Mouse (Mus musculus) v-Abl transformed pro-B cells (cell line): ENCODE data around the gene Pip5k1b.

Experiments
- in situ Hi-C, 2 experiments: fragments of 400-800 bp; cut with MboI; formaldehyde crosslinking; loops; one replicate each; pipeline ENCODE4 v1.15.1; 2025; ENCODE audit not compliant: unreplicated experiment in 2 of 2

Pip5k1b gene

GRCm38 (mm10) chr19:24546153-24546552 is 9.5 kb downstream of the Pip5k1b start:
- in situ Hi-C loops, result no loop called here

DNA sequence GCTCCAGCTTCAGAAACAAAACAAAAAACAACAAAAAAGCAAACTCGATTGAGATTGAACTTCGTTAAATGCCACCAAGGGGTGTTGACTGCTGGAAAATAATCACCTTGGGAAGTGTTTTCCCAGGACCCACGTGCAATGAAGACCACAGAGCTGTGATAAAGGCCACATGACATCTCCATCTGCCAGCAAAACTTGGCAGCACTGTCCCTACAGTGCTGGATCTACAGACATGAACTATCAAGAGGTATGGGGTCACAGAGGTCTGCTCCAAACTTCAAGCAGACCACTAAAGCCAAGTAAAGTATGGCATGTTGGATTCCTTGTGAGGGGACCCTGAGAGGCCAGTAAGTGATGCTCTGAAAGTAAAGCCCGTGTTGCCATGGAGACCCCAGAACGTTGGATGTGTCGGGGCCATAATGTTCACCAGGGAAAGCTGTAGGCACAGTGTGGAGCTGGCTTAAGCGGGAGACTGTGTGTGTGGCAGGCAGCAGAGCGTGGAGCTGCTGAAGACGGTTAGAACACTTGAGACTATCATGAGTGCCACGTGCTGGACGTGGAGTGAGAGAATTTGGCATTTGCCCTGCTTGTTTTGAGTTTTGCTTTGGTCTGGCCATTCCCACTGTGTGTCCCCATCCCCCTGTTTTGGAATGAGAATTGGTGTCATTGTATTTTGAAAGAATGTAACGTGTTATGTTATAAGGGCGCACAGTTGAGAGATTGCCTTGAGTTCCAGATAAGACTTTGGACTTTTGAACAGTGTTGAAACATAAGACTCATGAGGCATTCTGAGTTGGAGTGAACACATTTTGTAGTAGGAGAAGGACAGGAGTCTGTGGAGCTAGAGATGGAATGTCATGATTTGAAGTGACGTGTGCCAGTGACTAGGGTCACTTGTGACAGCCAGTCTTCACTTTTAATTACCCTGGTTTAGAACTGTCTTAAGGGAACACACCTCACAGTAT is 12.0 kb downstream of the Pip5k1b start:
- in situ Hi-C loops, result no loop called here

DNA sequence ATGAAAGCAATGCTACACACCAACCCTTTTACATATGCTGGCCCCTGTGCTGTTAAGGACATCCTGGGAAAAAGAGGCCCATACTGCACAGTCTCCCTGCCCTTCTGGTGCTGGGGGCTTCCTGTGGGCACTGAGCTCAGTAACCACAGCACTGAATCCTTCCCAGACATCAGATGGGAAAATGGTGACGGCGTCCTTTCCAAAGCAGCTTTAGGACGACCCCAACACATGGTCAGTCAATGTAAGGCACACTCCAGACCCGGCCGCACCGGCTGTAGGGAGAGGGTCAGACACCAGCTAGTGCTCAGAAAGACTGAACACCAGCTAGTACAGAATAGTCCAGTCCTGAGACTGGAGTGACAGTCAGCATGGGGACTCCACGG is 13.4 kb downstream of the Pip5k1b start:
- in situ Hi-C loops, result no loop called here

GRCm38 (mm10) chr19:24541669-24542292 is 13.9 kb downstream of the Pip5k1b start:
- in situ Hi-C loops, result no loop called here

DNA sequence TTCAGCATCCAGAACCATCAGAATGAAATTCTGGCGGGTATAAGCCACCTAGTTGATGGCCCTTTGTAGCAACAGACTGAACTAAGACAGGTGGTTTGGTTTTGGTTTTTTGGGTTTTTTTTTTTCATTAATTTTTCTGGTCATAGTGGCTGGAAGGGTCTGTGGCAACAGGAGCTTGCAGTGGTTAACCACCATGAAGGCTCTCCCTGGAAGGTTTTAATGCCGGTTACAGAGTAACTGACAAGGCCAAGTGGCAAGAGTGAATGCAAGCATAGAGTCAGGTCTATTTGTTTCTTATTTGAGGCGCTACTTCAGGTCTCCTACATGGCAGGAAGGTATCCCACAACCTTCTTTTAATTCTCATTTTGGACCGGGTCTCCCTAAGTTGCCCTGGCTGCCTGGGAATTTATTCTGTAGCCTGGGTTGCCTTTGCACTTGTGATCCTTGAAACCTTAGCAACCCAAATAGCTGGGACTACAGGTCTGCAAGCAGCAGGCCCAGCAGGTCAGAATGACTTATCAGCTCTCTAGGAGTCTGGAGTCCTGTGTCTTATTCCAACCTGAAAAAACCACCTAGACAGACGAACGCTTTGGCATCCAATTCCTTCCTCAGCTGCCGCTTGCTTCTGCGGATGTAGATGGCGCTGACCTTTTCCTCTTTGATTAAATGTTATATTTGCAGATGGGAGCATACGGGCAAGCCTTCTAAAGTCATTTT is 14.6 kb downstream of the Pip5k1b start:
- in situ Hi-C loops, result no loop called here

DNA sequence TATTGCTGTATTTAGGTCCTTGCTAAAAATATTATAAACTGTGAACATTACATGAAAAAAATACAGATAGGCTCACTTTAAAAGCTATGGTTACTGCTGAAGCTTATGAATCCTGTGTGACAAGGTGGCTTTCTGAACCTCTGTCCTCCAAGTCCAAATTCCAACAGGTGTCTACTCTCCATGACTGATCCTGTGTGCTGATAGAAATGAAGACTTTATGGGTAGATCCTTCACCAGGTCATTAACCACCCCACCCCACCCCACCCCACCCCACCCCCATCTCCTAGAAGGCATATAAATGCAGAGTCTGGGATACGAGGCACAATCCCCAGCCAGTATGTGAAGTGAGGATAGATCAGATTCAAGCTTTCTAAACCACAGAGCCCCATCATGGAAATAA is 16.6 kb downstream of the Pip5k1b start:
- in situ Hi-C loops, result no loop called here

DNA sequence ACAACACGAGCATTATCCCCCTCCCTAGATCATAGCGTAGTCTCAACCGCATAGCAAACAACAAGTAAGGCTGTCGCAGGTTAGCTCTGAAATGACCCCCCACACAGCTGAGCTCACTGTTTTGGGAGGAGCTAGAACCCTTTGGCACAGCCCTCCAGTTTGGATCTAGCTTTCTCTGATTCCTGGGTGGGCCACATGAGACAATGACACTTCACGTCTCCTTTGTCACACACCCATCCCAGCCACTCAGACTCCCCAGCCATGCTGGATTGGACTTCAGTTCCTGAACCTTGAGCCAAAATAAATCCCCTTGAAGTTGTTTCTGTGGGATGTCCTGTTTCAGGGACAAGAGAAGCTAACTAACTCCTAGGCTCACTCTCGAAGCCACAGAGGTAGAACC is 17.5 kb downstream of the Pip5k1b start:
- in situ Hi-C loops, result no loop called here

GRCm38 (mm10) chr19:24537691-24538090 is 18.0 kb downstream of the Pip5k1b start:
- in situ Hi-C loops, result no loop called here

DNA sequence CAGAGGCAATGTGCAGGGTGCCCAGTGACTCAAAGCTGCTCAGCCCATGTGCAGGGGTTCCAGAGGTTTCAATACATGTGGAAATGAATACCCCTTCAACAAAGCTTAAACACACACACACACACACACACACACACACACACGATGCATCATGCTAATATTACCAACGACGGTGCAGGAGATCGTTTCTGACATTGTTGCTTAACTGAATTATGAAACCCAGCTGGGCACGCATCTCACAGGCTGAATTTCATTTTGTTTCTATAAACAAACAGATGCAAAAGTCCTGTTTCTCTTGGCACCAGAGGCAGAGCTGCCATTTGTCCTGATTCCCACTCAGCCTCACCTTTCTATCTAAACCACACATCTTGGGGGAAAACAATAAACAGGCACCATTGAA is 18.8 kb downstream of the Pip5k1b start:
- in situ Hi-C loops, result no loop called here

- in situ Hi-C loops, result no loop called here
Measured at GRCm38 (mm10) chr19:24536280-24536679, 19.4 kb downstream of the Pip5k1b start.

GRCm38 (mm10) chr19:24535161-24535560 is 20.5 kb downstream of the Pip5k1b start:
- in situ Hi-C loops, result no loop called here

DNA sequence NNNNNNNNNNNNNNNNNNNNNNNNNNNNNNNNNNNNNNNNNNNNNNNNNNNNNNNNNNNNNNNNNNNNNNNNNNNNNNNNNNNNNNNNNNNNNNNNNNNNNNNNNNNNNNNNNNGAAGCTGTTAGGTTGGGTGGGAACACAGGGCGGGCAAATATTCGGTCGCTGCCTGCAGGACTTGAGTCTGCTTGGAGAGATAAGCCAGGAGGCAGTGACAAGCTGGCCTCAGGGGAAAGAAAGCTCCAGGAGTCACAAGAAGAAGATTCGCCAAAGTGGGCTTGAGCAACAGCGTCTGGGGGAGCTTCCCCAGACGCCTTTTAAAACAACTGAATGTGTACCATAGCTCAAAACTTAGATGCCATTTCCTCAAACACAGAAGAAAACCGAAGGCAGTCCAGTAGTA is 20.9 kb downstream of the Pip5k1b start:
- in situ Hi-C loops, result no loop called here

DNA sequence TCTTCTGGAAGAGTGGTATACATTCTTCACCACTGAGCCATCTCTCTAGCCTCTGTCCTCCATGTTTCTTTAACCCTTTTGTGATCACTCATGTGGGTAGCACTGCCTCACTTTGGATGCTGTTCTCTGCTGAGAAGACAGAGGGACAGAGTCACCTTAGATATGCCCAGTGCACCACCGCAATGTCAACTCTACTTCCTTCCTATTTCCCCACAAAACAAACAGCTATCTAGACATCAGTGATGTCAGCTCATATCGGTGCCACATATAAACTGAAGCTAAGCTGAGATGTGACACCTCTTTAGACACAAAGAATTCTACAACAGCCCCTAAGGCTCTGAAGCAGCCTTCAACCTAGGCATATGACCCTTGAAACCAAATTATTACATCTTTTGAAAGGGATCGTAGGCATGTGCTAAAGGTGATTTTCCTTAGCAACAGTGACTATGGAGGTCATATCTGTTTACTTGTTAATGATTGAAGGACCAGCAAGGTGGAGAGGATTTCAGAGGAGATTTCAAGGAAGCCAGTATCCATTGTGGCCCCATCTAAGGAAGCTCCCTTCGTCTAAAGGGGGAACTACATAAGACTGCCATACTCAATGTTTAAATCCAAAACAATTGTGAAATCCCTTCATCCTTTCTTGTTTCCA is 26.6 kb downstream of the Pip5k1b start:
- in situ Hi-C loops, result no loop called here

GRCm38 (mm10) chr19:24528129-24528730 is 27.4 kb downstream of the Pip5k1b start:
- in situ Hi-C loops, result no loop called here

- in situ Hi-C loops, result no loop called here
Measured at GRCm38 (mm10) chr19:24527613-24527948, 28.1 kb downstream of the Pip5k1b start.

GRCm38 (mm10) chr19:24526731-24527612 is 28.7 kb downstream of the Pip5k1b start:
- in situ Hi-C loops, result no loop called here

DNA sequence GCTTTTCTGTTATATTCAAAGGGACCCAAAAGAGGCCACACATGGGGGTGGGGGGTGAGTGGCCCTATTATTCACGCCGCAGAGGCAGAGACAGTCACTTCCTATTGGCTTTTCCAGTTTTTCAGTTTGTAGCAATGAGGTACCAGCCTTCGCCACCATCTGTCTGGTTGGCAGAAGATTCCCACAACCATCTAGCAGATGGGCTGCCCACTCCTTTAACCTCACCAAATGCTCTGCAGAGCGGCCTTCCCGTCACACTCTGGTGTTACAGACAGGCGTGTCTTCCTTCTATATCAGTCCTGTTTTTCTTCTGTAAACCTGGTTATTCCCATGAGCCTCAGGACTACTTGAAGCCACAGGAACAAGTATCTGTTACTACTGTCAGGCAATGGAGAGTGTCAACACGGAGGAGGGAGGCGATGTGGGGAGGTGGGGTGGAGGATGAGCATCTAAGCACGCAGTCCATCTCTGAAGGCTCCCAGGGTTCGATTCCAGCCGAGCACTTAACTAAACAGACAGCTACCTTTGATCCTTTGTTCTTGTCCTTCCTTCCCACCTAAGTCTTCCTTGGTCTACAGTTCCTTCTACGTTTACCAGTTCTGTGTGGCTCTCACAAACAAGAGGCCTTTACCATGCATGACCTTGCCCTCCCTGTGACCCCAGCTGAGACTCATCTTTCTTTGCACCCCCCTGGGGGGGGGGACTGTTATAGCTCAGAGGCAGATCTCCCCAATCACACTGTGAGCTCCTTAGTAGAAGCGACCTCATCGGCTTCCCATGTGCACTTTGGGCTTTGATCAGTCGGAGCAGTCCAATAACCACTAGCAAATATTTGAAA is 32.0 kb downstream of the Pip5k1b start:
- in situ Hi-C loops, result no loop called here

DNA sequence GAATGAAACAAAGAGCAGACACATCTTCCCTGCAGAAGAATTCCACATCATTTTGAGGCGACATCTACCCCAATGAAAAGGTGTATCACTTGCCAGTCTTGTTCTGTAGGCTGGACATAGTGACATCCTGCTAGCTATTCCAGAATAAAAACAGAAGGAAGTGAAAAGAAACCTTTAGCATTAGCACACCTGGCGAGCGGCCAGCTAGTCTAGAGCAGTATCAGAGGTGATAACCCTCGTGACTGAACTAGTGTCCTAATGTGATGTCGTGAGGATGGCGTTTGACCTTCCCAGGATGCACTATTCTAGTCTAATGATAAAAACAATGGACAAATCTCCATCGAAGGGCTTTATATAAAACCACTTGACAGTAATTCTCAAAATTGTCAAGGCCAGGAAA is 33.7 kb downstream of the Pip5k1b start:
- in situ Hi-C loops, result no loop called here

DNA sequence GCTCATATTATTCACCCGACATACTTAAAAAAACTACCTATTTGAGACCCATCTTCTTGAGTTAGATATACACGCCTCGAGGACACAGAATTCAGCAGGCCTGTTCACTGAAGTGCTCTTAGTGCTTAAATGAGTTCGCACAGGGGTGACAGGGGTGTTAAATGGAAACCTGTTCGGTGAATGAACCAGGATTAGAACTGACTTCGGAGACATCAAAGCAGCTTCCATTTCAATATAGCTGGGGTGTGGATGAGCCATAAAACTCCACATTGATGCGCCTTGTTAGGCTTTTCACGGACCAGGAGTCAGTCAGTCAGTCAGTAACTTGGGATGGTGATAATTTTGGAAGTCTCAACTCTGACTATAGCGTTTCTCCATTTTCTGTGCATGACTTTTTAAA is 34.5 kb downstream of the Pip5k1b start:
- in situ Hi-C loops, result no loop called here
